Mouse (Mus musculus) adipocyte (in vitro differentiated cells): ENCODE measurements at regions not wholly inside any gene's neighbourhood (a gene's known extent, or its start where the extent isn't known, plus 50 kb on each side); places are given as distances from the start of the nearest gene placed in this dataset.

Experiments used
- DNase-seq: peaks from one replicate; pipeline ENCODE4 v3.0.0-alpha.2; 2016; ENCODE audit warnings: low spot score

DNA sequence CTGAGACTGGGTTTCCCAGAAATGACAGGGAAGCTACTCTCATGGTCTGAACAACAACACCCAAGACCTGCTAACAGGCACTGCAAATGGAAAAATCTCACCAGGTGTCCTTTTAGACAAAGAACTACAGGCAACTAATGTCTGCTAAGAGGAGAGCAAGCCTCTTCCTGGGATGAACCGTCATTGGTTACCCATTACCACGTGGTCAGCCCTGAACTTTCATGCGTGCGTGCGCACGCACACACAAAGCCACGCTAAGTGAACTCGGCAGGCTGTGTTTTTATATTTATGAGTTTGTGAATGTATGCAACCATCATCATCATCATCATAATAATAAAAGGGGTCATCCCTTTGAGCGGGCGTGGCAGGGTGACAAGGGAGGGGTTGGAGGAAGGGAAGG, 315.0 kb upstream of the Tbx3 start:
- DNase-seq: no peak

DNA sequence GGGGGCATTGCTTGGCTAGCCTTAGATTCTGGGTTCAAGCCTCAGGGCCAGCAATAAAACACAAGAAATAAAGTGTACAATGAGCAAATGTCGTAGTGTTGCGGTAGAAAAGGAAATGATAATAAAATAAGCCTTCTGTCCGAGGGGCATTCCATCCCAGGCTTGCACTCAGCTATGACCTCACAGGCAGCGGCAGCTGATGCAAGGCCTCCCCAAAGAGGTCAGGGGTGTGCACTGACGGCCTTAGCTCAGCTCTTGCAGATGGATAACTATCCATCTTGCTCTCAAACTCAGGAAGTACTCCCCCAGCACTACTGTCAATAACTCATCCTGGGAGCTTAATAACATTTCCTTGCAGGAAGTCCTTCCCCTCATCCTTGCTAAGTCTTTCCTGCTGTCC, 314.4 kb upstream of the Tbx3 start:
- DNase-seq: no peak

DNA sequence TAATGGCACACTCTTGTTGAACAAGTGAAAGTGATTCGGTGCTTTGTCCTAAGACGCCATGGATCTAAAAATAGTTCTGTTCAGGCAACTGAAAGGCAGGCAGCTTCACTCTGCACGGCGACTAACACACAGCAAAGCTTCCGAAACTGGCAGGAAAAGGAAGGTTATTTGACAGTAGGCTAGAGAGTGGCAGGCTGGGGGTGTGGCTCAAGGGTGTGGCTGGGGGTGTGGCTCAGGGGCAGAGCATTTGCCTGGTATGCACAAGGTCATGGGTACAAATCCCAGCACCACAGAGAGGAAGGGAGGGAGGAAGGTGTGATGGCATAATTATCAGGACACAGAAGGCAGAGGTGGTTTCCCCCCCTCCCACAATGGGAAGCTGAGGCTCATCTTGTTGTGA, 310.8 kb upstream of the Tbx3 start:
- no peak for DNase-seq

DNA sequence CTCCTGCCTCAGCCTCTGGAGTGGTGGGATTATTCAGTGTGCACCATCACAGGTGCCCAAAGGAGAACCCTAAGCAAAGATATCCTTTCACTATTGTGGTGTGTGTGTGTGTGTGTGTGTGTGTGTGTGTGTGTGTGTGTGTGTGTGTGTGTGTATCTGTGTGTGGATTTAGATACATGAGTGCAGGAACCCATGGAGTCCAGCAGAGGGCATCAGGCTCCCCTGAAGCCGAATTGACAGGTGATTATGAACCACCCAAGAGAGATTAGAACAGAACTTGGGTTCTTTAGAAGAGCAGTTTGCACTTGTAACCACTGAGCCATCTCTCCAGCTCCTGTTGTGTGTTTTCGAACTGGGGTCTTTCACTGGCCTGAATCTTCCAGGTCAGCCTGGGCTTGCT, 310.1 kb upstream of the Tbx3 start:
- no peak for DNase-seq

DNA sequence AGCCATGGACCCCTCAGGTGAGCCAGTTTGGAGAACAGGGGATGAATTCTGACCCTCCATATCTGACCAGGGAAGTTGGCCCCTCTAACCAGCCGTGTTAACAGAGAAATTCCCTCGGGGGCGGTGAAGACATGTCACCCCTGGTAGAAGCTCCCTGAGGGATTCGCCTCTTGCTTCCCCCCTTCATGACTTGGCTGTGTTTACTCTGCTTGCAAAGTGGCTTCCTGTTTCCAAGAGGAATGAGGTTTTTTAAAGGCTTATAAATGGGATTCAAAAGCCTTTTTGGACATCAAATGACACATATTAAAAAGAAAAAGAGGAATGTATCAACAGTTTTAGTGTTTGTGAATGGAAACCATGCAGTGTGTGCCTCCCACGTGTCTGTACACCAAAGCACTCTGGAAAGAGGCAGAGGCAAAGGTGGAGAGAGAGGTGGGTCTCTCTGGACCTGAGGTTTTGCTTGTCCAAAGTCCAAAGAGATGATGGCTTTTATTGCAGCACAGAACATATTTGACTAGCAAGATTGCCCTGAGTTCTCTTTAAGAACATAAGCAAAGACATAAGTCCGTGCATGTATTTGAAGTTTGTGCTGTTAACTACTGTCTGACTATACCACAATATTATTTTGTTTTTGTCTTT, 308.9 kb upstream of the Tbx3 start:
- no peak for DNase-seq

DNA sequence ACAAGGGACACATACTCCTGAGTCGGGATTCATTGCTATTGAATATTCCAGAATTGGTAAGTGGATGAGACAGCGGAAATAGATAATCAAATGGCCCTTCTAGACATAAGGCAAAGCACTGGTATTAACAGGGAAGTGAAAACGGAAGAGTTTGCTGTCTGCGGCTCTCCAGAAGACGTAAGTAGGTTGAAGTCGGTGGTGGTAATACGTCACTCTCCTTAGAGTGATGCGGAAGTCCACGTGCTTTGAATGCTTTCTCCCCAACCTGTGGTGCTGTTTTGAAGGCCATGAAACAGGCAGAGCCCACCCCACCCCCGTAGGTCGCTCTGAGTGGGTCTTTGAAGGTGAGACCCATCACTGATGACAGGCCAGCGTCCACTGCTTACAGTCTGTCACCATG, 308.0 kb upstream of the Tbx3 start:
- no peak for DNase-seq

DNA sequence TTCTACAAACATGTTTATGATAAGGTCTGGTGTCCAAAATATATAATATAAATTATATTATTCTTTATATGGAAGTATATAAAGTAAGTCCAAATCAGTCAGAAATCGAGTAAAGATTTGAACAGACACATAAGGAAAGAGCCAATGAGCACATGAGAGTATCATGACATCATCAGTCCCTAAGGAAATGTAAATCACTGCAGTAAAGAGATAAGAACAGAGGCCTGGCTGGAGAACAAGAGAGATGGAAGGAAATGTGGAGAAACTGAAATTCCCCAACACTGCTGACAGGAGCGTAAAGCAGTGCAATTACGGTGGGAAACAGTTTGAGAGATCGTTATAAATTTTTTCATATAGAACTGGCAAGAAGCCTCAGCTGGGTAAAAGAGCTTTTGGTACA, 306.2 kb upstream of the Tbx3 start:
- DNase-seq: no peak

DNA sequence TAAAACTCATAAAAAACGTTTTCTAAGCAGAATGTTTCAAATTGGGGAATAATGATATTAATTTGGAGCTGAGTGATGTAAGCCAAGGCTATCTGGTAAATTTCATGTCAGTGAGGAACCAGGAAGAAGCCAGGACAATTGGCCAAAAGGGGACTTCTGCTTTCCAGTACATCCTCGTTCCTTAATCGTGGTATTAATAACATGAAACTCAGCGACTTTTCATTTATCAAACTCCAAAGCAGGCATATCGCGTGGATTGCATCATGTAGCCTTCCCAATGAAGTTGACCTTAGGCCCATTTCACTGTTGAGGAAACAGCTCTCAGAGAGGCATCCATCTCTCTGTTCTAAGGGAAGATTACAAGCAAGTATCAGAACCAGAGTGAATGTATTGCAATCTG, 305.3 kb upstream of the Tbx3 start:
- DNase-seq: no peak

DNA sequence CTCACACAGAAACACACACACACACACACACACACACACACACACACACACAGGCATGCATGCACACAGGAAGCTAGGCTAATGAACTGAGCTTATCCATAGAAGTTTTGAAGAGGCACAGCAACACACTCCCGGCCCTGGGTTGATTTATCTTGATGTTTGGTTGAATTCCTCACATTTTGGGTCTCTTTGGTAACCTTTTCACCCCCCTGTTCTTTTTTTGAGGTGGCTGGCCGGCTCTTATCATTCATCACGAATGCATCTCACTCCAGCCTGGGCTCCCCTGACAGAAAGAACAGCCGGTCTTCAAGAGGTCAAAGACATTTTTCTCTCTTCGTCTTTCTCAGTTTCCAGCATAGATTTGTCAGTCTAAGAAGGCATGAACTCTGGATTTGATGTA, 304.2 kb upstream of the Tbx3 start:
- DNase-seq: no peak

DNA sequence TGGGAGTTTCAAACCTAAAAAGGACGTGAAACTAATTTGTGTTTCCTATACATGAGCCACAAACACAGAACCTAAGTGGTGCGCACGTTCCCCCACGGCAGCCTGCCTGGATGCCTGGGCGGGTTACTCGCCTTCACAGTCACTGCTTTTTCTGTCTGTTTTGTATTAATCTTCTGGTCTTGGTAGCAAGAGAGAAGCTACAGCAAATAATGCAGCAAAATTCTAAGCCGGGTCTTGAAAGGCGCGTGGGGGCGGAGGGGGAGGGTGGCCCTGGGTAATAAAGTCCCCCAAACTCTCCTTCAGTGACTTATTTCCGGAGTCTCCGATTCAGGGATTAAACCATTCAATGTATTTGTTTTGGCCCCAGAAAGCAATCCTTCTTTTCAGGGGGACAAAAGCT, 300.0 kb upstream of the Tbx3 start:
- DNase-seq: no peak

DNA sequence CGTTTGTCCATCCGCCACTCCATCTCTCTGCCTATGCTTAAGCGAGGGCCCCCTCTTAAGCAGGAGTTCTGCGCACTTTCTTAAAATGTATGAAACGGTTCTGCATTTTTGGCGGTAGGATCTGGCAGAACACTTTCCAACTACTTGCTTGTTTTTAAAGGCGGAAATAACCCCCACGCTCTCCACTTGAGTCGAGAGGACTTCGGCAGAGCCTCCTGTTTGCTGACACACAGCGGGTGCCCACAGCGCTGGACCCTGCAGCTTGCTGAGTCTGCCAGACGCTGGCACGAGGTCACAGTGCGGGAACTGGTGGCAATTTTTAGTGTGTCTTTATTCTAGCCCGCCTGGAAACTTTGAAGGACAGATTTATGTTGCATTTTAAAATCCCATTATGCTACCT, 299.5 kb upstream of the Tbx3 start:
- no peak for DNase-seq

DNA sequence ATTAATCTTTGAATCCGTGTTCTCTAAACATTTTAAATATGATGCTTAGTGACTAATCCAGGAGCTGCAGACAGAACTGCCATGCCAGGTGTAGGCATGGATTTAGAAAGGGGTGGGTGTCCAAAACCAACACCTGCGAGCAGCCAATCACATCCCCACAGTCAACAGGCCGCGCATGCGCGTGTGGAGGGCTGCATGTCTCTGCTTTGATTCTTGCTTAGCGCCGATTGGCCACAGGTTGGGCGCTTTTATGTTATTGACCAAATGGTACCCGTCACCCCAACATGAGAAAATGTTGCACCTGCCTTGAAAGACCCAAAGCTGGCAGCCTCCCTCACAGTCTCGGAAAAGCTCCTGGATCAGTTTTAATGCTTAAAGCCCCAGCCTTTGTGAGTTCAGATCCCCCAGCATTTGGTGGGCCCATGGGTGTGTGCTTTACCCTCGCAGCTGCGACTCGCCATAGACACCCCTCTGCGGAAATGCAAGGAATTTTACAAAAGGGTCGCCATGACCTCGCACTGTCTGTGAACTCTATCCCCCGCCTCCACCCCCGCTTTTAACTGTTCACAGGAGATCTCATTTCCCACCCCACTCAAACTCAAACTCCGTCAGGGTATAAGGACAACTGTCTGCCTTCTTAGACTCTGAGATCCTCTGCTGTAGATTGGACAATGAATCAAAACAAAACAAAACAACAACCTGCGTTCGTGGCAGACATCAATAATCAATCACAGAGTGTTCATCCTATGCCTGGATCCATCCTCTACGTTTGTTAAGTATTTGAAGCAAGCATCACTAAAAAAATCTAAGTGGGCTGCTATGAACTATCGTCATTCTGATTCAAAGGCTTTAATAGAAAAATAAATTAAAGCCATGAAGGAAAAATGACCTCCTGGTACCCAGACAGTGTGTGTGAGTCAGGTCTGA, 296.4 kb upstream of the Tbx3 start:
- DNase-seq: no peak

DNA sequence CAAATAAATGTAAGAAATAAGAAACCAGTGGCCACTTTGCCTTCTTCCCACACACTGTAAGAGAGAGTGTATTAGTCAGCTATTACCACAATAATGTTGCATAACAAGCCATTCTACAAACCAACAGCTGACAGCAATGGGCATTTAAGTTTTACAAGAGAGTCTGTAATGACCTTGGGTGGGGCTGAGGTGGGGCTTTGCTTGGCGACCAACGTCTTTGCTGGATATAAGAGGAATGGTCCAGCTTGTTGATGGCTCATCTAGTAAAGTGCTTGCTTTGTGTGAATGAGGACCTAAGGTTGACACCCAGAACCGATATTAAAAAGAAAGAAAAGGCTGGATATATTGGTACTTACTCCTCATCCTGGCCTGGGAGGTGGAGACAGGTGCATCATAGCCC, 295.6 kb upstream of the Tbx3 start:
- DNase-seq: no peak

DNA sequence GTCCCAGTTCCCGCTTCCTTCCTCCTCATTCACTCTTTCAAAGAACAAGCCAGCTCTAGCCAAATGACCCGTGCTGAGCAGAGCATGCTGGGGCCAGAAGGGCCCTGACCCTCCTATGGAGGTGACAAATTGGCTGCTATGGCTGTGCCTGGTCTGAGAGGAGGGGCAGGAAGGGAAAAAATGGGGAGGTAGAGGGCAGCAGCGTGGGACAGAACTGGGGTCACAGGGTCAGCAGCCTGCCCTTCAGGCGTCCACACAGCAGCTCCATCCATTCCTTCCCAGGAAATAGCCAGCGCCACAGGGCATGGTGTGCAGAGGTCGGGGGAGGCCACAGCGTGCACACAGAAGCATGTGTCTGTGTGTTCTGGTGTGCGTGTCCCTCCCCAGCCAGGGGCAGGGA, 292.2 kb upstream of the Tbx3 start:
- no peak for DNase-seq

DNA sequence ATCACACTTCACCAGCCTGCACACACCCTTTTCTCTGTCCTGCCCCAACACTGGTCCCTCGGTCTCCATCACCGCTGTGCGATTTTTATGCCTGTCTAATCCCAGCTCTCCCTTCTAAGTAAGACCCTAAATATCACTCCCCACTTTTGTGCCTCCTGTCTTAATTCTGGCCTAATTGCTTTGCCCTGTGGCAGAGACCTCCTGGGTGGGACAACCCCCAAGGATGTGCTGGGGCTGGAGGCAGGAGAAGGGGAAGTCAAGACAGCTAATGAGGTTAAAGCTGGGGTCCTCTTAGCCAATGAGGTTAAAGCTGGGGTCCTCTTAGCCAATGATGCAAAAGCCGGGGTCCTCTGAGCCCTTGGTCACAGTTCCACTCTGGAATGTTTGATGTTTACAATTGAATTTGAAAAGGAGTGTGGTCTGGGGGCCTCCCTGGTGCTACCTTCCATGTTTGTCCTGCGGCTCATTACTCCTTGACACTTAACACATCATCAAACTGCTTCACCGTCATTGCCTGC, 290.5 kb upstream of the Tbx3 start:
- DNase-seq: no peak

DNA sequence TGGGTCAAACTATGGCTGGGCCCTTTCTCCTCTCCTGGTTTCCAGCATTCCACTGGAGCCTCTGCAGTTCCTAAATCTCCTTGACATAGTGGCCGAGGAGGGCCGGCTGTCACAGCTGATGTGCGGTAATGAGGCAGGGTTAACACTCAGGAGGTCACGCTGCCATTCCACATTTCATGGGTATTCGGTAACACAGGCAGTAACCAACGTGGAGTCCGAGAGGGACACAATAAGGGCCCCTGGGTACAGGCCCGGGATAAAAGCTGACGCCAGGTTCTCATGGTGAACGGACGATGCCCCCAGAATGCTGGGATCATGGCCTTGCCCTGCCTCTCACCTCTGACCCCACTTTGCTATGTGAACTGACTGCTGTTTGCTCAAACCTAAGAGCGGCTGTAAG, 289.0 kb upstream of the Tbx3 start:
- DNase-seq: no peak

DNA sequence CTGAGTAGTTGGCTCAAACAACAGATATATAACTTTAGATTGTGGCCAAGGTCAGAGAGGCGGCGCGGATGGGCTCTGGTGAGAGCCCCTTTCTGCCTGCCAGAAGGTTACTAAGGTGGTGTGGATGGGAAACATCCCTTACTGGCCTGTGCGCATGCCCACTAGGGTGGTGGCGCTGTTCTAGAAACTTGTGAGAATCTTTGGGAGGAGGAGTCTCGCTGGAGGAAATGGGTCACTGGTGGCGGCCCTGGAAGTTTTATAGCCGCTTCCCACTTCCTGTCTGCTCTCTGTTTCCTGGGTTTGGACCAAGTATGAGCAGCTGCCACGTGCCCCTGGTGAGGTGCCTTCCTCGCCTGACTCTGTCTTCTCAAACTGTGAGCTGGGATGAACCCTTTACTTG, 285.0 kb upstream of the Tbx3 start:
- no peak for DNase-seq

DNA sequence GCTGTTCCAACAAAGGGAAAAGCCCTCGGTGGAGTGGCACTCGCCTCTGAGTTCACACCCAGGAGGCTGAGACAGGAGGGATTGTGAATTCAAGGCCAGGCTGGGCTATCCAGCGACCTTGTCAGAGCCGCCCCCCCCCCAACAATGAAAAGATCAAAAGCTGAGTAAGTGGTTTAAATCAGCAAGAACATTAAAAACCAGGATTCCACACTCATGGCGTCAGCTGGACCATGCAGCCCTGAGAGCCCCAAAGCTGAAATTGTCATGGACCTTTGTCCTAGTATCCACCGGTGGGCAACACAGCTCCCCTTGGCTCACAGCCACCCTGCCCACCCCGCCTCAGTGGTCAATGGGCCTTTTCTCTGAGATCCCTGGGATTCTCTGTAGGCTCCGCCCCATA, 283.6 kb upstream of the Tbx3 start:
- no peak for DNase-seq

DNA sequence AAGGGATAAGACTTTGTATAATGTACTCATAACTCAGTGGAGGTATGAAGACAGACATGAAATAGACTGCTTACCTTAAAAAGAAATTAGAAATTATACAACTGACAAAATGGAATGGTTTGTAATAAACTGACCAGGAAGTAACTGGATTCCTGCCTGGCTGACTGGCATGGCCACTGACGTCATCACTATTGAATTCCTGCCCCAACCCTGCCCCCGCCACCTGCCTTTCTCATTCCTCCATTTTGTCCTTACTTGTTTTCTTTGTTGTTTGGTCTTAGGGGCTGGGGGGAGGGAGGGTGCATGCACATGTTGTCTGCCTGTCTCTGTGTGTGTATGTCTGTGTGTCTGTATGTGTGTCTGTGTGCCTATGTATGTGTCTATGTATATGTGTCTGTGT, 283.2 kb upstream of the Tbx3 start:
- no peak for DNase-seq

DNA sequence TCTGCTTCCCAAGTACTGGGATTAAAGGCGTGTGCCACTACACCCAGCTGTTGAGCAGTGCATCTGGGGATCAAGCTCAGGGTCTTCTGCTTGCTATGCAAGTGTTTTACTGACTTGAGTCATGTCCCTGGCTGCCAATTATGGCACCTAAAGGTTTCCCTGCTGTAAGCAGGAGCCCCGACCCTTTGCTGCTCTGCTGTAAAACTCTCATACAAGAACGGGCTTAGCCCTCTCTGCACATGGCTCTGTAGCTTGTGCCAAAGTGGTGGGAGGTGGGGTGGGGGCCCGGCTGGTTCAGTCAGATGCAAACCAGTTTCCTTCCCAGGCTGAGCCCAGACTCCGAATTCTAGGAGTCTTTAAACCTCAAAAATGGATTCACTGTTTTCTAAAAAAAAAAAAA, 281.6 kb upstream of the Tbx3 start:
- no peak for DNase-seq

DNA sequence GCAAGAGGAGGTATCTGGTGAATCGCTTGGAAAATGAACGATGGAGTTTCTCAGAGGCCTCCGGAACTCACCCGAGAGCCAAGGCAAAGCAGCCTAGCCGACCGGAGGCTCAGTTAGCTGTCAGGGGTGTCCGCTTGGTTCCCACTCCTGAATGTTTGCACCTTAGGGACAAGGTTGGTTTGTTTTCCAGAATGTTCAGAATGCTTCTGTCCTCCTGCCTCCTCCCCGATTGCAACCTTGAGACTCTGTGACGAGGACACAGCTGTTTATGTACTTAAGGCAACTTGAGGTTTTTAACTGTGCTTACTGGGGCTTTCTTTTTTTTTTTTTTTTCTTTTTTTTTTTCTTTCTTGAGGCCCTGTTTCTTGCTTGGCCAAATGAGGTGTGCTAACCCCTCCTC, 281.1 kb upstream of the Tbx3 start:
- no peak for DNase-seq

DNA sequence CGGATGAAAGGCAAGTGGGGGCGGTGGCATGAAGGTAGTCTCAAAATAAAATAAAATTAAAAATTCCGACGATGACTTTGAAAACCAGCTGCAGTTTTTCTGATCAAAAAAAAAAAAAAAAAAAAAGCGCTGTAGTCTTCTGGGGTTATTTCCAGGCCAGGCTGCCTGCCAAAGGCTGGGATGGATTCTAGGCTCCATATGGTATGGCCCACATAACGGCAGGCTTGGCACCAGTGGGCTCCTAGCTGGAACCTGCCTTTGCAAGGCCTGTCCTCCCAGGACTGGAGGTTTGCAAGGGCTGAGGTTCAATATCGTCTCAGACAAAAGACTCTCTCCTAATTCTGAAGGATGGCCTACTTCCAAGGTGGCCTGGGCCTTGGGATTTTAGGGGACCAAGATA, 280.6 kb upstream of the Tbx3 start:
- DNase-seq: no peak

DNA sequence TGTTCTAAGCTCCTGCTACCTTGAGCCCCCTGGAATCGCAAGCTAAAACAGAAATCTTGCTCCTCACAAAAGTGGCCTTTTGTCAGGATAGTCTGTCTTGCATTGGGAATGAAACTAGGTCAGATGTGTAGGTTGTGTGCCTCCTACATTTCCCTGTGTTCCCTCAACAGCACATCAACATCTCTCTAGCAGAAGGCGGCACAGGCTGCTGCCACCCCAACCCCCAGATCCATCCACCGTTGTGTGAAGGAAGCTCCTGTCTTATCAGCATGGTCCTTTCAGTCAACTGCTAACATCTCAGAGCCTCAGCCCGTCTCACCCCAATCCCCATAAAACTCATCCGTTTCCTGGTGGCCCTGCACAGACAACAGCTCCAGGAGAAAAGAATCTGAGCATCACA, 272.0 kb upstream of the Tbx3 start:
- no peak for DNase-seq
